Comparison of ENCODE assay signal across 18 mouse cellular contexts in genomic region chr1:54916456-54916855, GRCm38 (mm10).
"Had no signal": no experiment of that assay in that cellular context is flagged by ENCODE, and none has a peak within 500 bp of the region (broad histone marks: within the 10 kb centered on the region; RNA-seq: fewer than 3 reads in every experiment).

No protein-coding gene starts in this region.

- H3K4me1 ChIP-seq: midbrain, embryonic 13.5 days had no signal

- H3K9ac ChIP-seq: limb, embryonic 12.5 days; limb, embryonic 15.5 days; liver, embryonic 12.5 days; liver, embryonic 15.5 days; lung, embryonic 15.5 days; midbrain, embryonic 13.5 days had no signal

- H3K27ac ChIP-seq: limb, embryonic 12.5 days; limb, embryonic 15.5 days; liver, embryonic 12.5 days; liver, embryonic 15.5 days; lung, embryonic 15.5 days; macrophage; midbrain, embryonic 13.5 days; stomach, postnatal 0 days had no signal

- ATAC-seq: intestine, embryonic 16.5 days; liver, embryonic 12.5 days; midbrain, embryonic 13.5 days had no signal

- DNase-seq: kidney, adult 18-20 months; kidney, adult 9 months; kidney, postnatal 14 days; kidney, postnatal 4 days; lung, adult 18-20 months; lung, postnatal 14 days; right cerebral cortex, adult 18-20 months; right cerebral cortex, postnatal 14 days; thymus, postnatal 36 days had no signal

- H3K9me3 ChIP-seq: limb, embryonic 12.5 days; limb, embryonic 15.5 days; liver, embryonic 12.5 days; liver, embryonic 15.5 days; lung, embryonic 15.5 days; midbrain, embryonic 13.5 days had no signal

- H3K27me3 ChIP-seq: limb, embryonic 12.5 days; limb, embryonic 15.5 days; liver, embryonic 12.5 days; liver, embryonic 15.5 days; lung, embryonic 15.5 days; midbrain, embryonic 13.5 days had no signal

- H3K36me3 ChIP-seq: limb, embryonic 12.5 days; limb, embryonic 15.5 days; liver, embryonic 12.5 days; liver, embryonic 15.5 days; lung, embryonic 15.5 days; midbrain, embryonic 13.5 days had no signal

- H3K4me3 ChIP-seq: limb, embryonic 12.5 days; limb, embryonic 15.5 days; liver, embryonic 12.5 days; liver, embryonic 15.5 days; lung, embryonic 15.5 days; midbrain, embryonic 13.5 days had no signal

- H3K4me2 ChIP-seq: limb, embryonic 12.5 days; limb, embryonic 15.5 days; liver, embryonic 12.5 days; liver, embryonic 15.5 days; lung, embryonic 15.5 days; midbrain, embryonic 13.5 days had no signal
